16 mouse cellular contexts compared by ENCODE assay signal in genomic region chr3:60496197-60496596, GRCm38 (mm10). TPM values are rescaled to one million over a fixed set of nuclear protein-coding genes. Genes with fewer than 3 reads are reported as not detected.
A peak's percentile ranks its signal among the peaks of the same experiment; 100 is the strongest.
DNase-seq lines count a peak whose midpoint lies in the region; ATAC-seq and TF ChIP-seq lines count a peak whose summit lies in the region.
"Had no signal": no experiment of that assay in that cellular context is flagged by ENCODE, and none has a peak within 500 bp of the region (broad histone marks: within the 10 kb centered on the region; RNA-seq: fewer than 3 reads in every experiment).

No protein-coding gene starts in this region.

- H3K9me3 ChIP-seq in liver, embryonic 12.5 days (replicated peaks) = no peaks in the 10 kb centered on the region
- no peaks in the 10 kb centered on the region for H3K9me3 ChIP-seq in liver, embryonic 16.5 days (replicated peaks; ENCODE audit: control insufficient read depth, low read length)
- H3K9me3 ChIP-seq: lung, embryonic 15.5 days; neural tube, embryonic 15.5 days had no signal

- no peak for ATAC-seq in liver, embryonic 12.5 days
- ATAC-seq in liver, embryonic 16.5 days (ENCODE audit: low read depth) = no peak
- ATAC-seq: forebrain, postnatal 0 days; hindbrain, postnatal 0 days had no signal

- H3K27me3 ChIP-seq in liver, embryonic 12.5 days (replicated peaks) = no peaks in the 10 kb centered on the region
- no peaks in the 10 kb centered on the region for H3K27me3 ChIP-seq in liver, embryonic 16.5 days (ENCODE audit: control insufficient read depth, insufficient read depth, low read depth, low read length)
- H3K27me3 ChIP-seq: lung, embryonic 15.5 days; neural tube, embryonic 15.5 days had no signal

- no peak overlapping the region for H3K9ac ChIP-seq in liver, embryonic 12.5 days
- H3K9ac ChIP-seq in liver, embryonic 16.5 days (ENCODE audit: low read depth, low read length) = no peak overlapping the region
- H3K9ac ChIP-seq: forebrain, postnatal 0 days; lung, embryonic 15.5 days; neural tube, embryonic 15.5 days had no signal

- peak overlapping the region; percentile 23; the same call in 1 of the 2 replicates for H3K27ac ChIP-seq in liver, embryonic 12.5 days
- peak overlapping the region; percentile 3 for H3K27ac ChIP-seq in liver, embryonic 16.5 days (ENCODE audit: low read length)
- H3K27ac ChIP-seq: hindbrain, postnatal 0 days; lung, embryonic 15.5 days; neural tube, embryonic 15.5 days had no signal

- 67% methylated on average over 5 of the region's 5 CpGs for WGBS in liver, embryonic 12.5 days (ENCODE audit: insufficient replicate concordance)
- WGBS in liver, embryonic 16.5 days (ENCODE audit: insufficient replicate concordance) = 58% methylated on average over 5 of the region's 5 CpGs
- 63% methylated on average over 5 of the region's 5 CpGs for WGBS in lung, adult 2 months

- TF ChIP-seq CTCF in lung, adult 2 months (IDR thresholded peaks at IDR 0.05; ENCODE audit: insufficient read depth, low read length) = no peak

- H3K4me3 ChIP-seq in liver, embryonic 12.5 days = no peak overlapping the region
- H3K4me3 ChIP-seq in liver, embryonic 16.5 days (ENCODE audit: low read depth, low read length) = no peak overlapping the region
- H3K4me3 ChIP-seq in lung, adult 2 months (replicated peaks; ENCODE audit: extremely low read depth, low read depth, low read length) = no peak overlapping the region
- H3K4me3 ChIP-seq: lung, embryonic 15.5 days; neural tube, embryonic 15.5 days had no signal

- TF ChIP-seq POLR2A in lung, adult 2 months (IDR thresholded peaks at IDR 0.05; ENCODE audit: borderline replicate concordance, extremely low read depth, low read depth, low read length) = no peak

- H3K4me2 ChIP-seq in liver, embryonic 12.5 days = no peak overlapping the region
- no peak overlapping the region for H3K4me2 ChIP-seq in liver, embryonic 16.5 days (ENCODE audit: low read depth, low read length)
- H3K4me2 ChIP-seq: lung, embryonic 15.5 days; neural tube, embryonic 15.5 days had no signal

- H3K4me1 ChIP-seq in liver, embryonic 12.5 days = peaks cover 44% of the 10 kb centered on the region
- H3K4me1 ChIP-seq in liver, embryonic 16.5 days (ENCODE audit: control insufficient read depth, low read depth, low read length) = peaks cover 17% of the 10 kb centered on the region
- H3K4me1 ChIP-seq in lung, adult 2 months (ENCODE audit: control insufficient read depth, insufficient read depth, low read length) = peaks cover 16% of the 10 kb centered on the region

- no peaks in the 10 kb centered on the region for H3K36me3 ChIP-seq in liver, embryonic 12.5 days
- no peaks in the 10 kb centered on the region for H3K36me3 ChIP-seq in liver, embryonic 16.5 days (ENCODE audit: control insufficient read depth, insufficient read depth)
- H3K36me3 ChIP-seq: lung, embryonic 15.5 days; neural tube, embryonic 15.5 days had no signal

- no peak for DNase-seq in liver
- peak; percentile 79 for DNase-seq in T-cell, adult 2 months (ENCODE audit: low spot score)
- DNase-seq in thymus, postnatal 14 days = peak; percentile 57
- no peak for DNase-seq in ovary, postnatal 36 days (ENCODE audit: low spot score)
- DNase-seq in lung, adult 2 months = no peak
- DNase-seq in urinary bladder, postnatal 10 days (ENCODE audit: low spot score) = no peak
- DNase-seq: adrenal gland, postnatal 14 days; cerebellum, adult 9-11 months; forebrain, postnatal 0 days; kidney, adult 9 months; layer of hippocampus, postnatal 36 days had no signal

RNA-seq across cellular contexts. Expression of gene Mbnl1, which starts 23.6 kb away (rescaled TPM):
- polyA plus RNA-seq in liver, embryonic 12.5 days (2016; fragmentation: Nextera tagmentation; extraction: Ambion mirVana) = 169 and 171 TPM in 2 replicates
- polyA plus RNA-seq in liver, embryonic 16.5 days (2015; fragmentation: Nextera tagmentation; extraction: Ambion mirVana) = 88.6 and 88.7 TPM in 2 replicates
- polyA plus RNA-seq in lung, adult 2 months (2012; rRNA removed) = 97.9 and 103 TPM in 2 replicates

Comparison
In these comparisons a context has a peak if more than half of its experiments do, and no peak if none do; other contexts are left out.
1. DNase-seq: peak in T-cell, adult 2 months (single experiment) and thymus, postnatal 14 days (single experiment); none in liver (single experiment), ovary, postnatal 36 days (single experiment), lung, adult 2 months (single experiment) and urinary bladder, postnatal 10 days (single experiment).